Mouse (Mus musculus) thymus, adult 2 months (tissue): ENCODE measurements at regions not wholly inside any gene's neighbourhood (a gene's known extent, or its start where the extent isn't known, plus 50 kb on each side); places are given as distances from the start of the nearest gene placed in this dataset.

Experiments
- CTCF ChIP-seq: fragments of 200-500 bp; IDR thresholded peaks from 2 replicates; pipeline ENCODE4 v1.5.1; 2012; ENCODE audit warnings: mild to moderate bottlenecking, control low read depth, low read length, moderate library complexity, borderline replicate concordance; ENCODE audit not compliant: control insufficient read depth, poor library complexity, insufficient read depth; ENCODE audit errors: extremely low read depth
- POLR2A ChIP-seq: fragments of 200-500 bp; IDR thresholded peaks from 2 replicates; pipeline ENCODE4 v1.6.1; 2012; ENCODE audit warnings: mild to moderate bottlenecking, low read length, control low read depth, moderate library complexity; ENCODE audit not compliant: control insufficient read depth, poor library complexity, insufficient read depth; ENCODE audit errors: extremely low read depth

- TF ChIP-seq CTCF (no peak), POLR2A (no peak)
Observed at GRCm38 (mm10) chr11:79748606-79749125, 157.7 kb downstream of the Rab11fip4 start.
